Mouse (Mus musculus) frontal cortex, postnatal 36 days (tissue): Measurements from ENCODE around the gene Ak8.

Experiments
- DNase-seq, 2 experiments: peaks; one replicate each; pipeline ENCODE4 v3.0.0; 2022; ENCODE audit warnings: low spot score in 2 of 2

The Ak8 gene

GRCm38 (mm10) chr2:28730676-28731075 is 30.7 kb downstream of the Ak8 start:
- DNase-seq, result no peak

- no peak for DNase-seq
These were observed 37.1 kb downstream of the Ak8 start for GRCm38 (mm10) chr2:28737112-28737511.

GRCm38 (mm10) chr2:28740159-28740558 is 40.2 kb downstream of the Ak8 start:
- no peak for DNase-seq

DNA sequence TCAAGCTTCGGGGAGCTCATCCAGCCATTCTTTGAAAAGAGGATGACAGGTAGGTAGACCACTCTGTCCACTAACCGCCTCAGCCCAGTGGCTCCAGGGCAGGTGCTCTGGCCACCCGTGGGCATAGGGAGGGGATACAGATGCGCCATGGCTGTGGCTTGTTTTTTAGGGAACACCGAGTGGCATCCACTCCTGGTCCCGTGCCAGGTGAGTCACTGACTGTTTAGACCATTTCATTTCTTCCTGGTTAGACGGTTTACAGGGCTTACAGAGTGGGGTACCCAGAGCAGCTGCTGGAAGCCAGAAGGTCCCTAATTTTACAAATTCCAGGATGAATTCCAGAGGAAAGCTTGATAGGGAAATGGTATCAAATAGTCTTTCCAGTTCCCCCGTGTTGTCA is 42.7 kb downstream of the Ak8 start:
- no peak for DNase-seq

DNA sequence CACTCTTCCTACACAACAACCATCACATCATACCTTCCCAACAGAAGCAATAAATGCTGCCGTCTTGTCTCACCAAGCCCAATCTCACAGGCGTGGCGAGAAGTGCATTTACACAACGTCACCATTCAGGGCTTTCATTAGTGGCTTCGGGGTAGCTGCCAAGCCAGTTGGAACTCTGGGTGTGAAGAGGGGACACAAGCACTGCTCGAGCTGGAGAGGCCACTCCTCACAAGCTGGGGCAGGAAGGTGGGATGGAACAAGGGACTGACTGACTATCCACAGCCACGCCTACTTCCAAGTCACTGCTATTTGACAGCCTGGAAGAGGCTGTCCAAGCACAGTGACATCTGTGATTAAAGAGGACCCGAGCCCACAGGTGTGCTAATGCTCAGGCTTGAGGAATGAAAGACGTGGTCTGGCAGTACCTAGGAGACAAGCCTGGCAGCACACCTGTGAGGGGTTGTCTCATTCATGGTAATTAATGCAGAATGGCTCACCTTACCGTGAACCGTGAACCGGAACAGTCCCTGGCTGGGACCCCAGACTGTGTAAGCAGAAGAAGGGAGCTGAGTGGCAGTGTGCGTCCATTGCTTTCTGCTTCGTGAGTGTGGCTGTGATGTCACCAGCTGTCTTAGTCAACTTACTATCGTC is 46.8 kb downstream of the Ak8 start:
- no peak for DNase-seq

- DNase-seq, result no peak
These were observed 47.7 kb downstream of the Ak8 start for GRCm38 (mm10) chr2:28747705-28748104.

GRCm38 (mm10) chr2:28751186-28751585 is 51.2 kb downstream of the Ak8 start:
- no peak for DNase-seq

- DNase-seq, result no peak
These were observed 51.7 kb downstream of the Ak8 start for GRCm38 (mm10) chr2:28751658-28752057.

GRCm38 (mm10) chr2:28752388-28752787 is 52.4 kb downstream of the Ak8 start:
- peak in 1 of 2 experiments; percentile 9 for DNase-seq

DNA sequence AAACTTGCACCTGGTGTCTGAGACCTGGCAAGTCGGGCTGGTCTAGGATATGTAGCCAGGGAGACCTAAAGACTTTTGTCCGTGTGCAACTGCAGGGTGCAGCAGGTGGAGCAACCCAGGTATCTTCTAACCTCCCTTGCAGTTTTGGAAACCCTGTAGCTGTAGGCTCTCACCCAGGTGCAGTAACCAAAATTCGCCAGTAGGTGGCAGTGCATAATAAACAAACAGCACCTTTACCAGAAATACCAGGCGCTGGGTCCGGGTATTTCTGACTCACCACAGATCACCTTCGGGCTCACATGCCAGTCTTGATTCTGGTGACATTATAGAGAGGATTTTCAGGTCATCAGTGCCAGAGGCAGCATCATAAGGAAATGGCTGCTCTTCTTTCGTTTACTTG is 55.5 kb downstream of the Ak8 start:
- peak; percentile 85 to 86 for DNase-seq

GRCm38 (mm10) chr2:28756201-28756600 is 56.2 kb downstream of the Ak8 start:
- DNase-seq, result peak; percentile 22 to 30

GRCm38 (mm10) chr2:28759441-28759840 is 59.5 kb downstream of the Ak8 start:
- DNase-seq, result no peak

DNA sequence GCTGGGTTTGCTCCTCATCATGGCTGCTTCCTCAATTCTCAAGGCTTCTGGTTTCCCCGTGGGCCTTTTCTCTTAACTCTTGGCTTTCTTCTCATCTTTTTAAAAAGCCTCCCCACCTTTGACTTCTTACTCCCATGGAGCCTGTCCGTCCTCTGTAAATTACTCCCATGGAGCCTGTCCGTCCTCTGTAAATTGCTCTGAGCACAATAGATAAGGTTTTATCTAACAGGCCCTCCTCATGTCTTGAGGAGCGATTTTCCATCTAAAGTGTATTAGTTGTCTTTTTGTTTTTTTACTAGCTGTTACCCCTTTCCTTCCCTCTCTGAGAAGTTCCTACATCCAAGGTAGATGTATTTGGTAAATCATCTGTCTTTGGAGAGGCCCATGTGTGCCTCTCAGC is 66.6 kb downstream of the Ak8 start:
- no peak for DNase-seq

- no peak for DNase-seq
These were observed 67.1 kb downstream of the Ak8 start for GRCm38 (mm10) chr2:28767041-28767440.

- DNase-seq, result no peak
These were observed 70.7 kb downstream of the Ak8 start for GRCm38 (mm10) chr2:28770697-28771096.

GRCm38 (mm10) chr2:28774073-28774472 is 74.1 kb downstream of the Ak8 start:
- DNase-seq, result no peak

- DNase-seq, result no peak
These were observed 76.8 kb downstream of the Ak8 start for GRCm38 (mm10) chr2:28776728-28777127.

DNA sequence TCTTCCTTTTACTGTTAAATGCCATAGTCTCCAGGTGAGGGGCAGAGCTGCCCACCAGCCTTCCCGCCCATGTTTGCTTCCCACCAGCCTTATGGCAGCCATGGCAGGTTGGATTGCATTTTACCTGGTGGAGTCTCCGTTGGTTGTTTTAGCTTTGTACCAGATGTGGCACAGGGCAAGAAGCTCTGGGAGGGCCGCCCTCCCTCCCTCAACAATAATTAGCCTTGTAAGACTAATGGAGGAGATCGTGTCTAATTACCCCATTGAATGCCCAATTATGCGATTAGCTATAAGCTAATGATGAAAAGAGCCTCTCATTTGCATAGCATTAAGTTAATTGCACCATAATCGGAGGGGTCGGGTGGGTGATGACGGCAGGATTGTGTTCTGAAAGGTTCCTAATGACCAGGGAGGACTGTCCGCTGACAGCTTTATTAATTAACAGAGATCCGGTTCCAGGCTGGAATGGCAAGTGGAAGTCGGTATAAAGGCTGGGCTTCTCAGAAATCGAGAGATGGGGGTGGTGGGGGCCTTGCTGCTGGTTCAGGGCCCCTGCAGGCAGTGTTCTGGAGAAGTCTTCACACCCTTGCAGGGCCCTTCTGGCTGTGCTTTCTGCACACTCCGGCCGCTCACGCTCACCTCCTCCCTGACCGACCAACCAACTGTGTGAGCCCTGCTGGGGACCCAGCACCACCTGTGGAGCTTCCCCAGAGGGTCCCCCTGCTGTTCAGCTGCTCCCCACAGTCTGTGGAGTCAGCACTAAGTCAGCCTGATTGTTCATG is 80.2 kb downstream of the Ak8 start:
- no peak for DNase-seq

GRCm38 (mm10) chr2:28781310-28781709 is 81.3 kb downstream of the Ak8 start:
- no peak for DNase-seq

DNA sequence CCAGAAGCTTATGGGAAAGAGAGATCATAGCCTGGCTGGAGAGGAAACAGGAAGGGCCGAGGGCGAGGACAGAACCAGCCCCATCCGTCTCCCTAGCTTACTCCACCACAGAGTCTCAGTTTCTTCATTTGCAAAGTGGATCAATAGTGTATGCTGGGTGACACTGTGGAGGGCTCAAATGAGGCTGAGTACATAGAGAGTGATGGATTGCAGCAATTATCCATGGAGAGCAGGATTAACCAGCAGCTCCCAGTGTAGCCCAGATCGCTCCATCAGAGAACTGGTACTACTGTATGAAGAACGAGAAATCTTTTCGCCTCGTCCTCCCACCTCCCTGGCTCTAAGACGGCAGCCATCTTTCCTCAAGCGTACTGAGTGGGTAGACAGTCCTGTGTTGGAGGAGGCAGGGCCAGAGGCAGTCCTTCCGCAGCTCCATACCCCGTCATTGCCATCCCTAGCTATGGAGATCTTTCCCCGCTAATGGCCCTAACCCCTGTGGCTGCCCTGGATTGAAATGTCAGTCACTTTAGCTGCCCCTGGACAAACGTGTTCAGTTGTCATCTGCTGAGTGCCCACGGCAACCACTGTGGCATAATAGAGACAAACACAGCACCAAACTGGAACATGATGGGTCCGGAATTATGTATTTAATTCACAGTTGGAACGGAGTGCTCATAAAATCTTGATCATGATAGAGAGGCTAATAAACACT is 86.5 kb downstream of the Ak8 start:
- DNase-seq, result no peak

- DNase-seq, result no peak
These were observed 87.2 kb downstream of the Ak8 start for GRCm38 (mm10) chr2:28787067-28787619.

GRCm38 (mm10) chr2:28792931-28793610 is 93.1 kb downstream of the Ak8 start:
- peak in 1 of 2 experiments; percentile 4 for DNase-seq
